Mouse (Mus musculus) intestine, embryonic 16.5 days (tissue): ENCODE measurements around the gene Slc43a1. TPM values are rescaled to one million over a fixed set of nuclear protein-coding genes. Genes with fewer than 3 reads are reported as not detected.

Experiments used
- ATAC-seq: fragments of 200-750 bp; cut with Nextera tagmentation; 2 replicates; pipeline ENCODE4 v1.8.0; 2017; ENCODE audit warnings: moderate TSS enrichment, moderate library complexity
- H3K27ac ChIP-seq: fragments of 300-500 bp; sonication (generic); 2 replicates; pipeline ENCODE4 v1.5.1; 2014; ENCODE audit warnings: mild to moderate bottlenecking, low read length
- H3K27me3 ChIP-seq: fragments of 300-500 bp; sonication (generic); replicated peaks from 2 replicates; pipeline ENCODE4 v1.6.1; 2014; ENCODE audit warnings: low read length, control low read depth, mixed read lengths; ENCODE audit not compliant: control insufficient read depth, insufficient read depth
- H3K36me3 ChIP-seq: fragments of 300-500 bp; sonication (generic); 2 replicates; pipeline ENCODE4 v1.6.1; 2014; ENCODE audit warnings: low read length, control low read depth; ENCODE audit not compliant: control insufficient read depth, insufficient read depth
- H3K4me1 ChIP-seq: fragments of 300-500 bp; sonication (generic); 2 replicates; pipeline ENCODE4 v1.6.1; 2014; ENCODE audit warnings: low read length, control low read depth, mixed read lengths; ENCODE audit not compliant: control insufficient read depth, insufficient read depth
- H3K4me2 ChIP-seq: fragments of 300-500 bp; sonication (generic); 2 replicates; pipeline ENCODE4 v1.6.1; 2014; ENCODE audit warnings: low read depth, low read length, control low read depth
- H3K4me3 ChIP-seq: fragments of 300-500 bp; sonication (generic); 2 replicates; pipeline ENCODE4 v1.5.1; 2014; ENCODE audit warnings: mild to moderate bottlenecking, low read length
- H3K9ac ChIP-seq: fragments of 300-500 bp; sonication (generic); 2 replicates; pipeline ENCODE4 v1.6.1; 2014; ENCODE audit warnings: low read depth, low read length
- H3K9me3 ChIP-seq: fragments of 300-500 bp; sonication (generic); 2 replicates; pipeline ENCODE4 v1.6.1; 2016; ENCODE audit warnings: low read length, control low read depth; ENCODE audit not compliant: control insufficient read depth
- WGBS: fragments of 180-500 bp; shearing (Covaris S2); extraction: QIAGEN DNeasy Blood & Tissue Kit; methylation state at CpG from one replicate; pipeline ENCODE4 v1.1.7; 2014; 5-methylcytosine and 5-hydroxymethylcytosine counted together
- polyA plus RNA-seq: library from polyadenylated mRNA; unstranded; fragments of >200 nt; fragmentation: Nextera tagmentation; extraction: Ambion mirVana; gene quantifications from 2 replicates; pipeline ENCODE4 v1.2.1, GENCODE M21; 2015

Slc43a1 gene
- polyA plus RNA-seq, 1 experiment from 2014 or later = 14.6 TPM

DNA sequence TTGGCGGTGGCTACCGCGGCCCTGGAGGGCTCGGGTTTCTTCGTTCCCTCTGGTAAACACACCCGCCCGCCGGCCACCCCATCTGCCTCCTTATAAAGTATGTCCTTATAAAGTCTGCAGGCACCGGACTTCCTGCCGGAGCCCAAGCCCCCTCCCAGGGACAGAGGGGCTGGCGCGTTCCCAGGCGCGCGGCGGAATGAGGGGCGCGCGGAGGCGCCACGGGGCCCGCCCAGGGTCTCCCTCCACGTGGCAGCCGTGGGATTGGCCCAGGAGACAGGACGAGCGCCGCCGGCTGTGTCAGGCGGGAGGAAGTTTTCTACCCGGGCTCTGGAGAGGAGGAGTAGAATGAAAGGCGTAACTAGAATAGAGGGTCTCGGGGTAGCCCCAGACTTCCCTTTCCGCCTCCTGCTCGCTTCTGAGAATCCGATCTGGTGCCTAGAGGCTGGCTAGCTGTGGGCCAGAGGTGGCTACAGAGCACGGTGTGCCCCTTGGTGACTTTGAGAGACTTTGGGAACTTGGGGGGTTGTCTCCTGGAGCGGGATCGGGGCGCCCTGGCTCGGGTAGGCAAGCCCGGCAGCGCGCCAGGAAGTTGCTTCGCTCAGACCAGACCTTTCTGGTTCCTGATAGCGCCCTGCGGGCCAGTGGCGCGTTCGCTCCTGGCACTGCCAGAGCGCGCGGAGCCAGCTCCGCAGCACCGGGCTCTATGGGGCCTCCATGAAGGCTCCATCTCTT is 1.5 kb downstream of the Slc43a1 start:
- Histone ChIP-seq H3K27me3 (no peaks in the 10 kb centered on the region), H3K9me3 (no peaks in the 10 kb centered on the region), H3K9ac (peak overlapping the region; percentile 86), H3K27ac (peak overlapping the region; percentile 83), H3K4me2 (peak overlapping the region; percentile 97), H3K4me1 (peaks cover 25% of the 10 kb centered on the region), H3K4me3 (peak overlapping the region; percentile 73), H3K36me3 (no peaks in the 10 kb centered on the region)
- ATAC-seq = peak; percentile 81
- WGBS = 0% methylated on average over 54 of the region's 54 CpGs

DNA sequence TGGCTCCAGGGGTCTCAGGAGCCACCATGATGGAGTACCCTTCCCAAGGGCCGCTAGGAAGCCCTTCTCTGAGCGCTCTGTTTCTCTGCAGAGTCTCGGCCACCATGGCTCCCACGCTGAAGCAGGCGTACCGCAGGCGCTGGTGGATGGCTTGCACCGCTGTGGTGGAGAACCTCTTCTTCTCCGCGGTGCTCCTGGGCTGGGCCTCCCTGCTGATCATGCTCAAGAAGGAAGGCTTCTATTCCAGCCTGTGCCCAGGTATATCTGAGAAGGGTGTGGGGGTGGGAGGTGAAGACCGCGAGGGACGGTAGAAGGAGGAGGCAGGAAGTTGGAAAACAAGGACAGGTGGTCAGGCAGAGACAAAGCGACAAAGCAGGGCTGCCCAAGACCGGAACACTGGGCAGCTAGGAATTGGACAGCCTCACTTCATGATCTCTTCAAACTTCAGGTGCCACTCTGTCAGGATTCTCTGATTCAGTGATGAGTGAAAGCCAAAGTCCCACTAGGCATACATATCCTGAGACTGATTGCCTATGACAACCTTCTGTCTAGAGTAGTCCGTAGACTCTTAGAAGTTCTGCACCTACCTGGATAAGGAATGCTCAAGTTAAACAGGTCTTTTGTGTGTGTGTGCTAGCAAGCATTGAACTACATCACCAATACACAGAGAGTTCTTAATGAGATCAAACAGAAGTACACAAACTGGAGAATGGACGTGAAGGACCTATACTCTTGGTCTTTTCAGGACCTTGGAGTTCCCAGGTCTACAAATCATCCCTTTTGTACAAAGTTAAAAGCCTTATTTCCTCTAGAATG is 2.3 kb downstream of the Slc43a1 start:
- peak overlapping the region; percentile 83 for H3K27ac ChIP-seq
- peak overlapping the region; percentile 86 for H3K9ac ChIP-seq
- no peaks in the 10 kb centered on the region for H3K9me3 ChIP-seq
- H3K4me3 ChIP-seq = peak overlapping the region; percentile 73
- no peaks in the 10 kb centered on the region for H3K36me3 ChIP-seq
- peak; percentile 23 for ATAC-seq
- H3K4me1 ChIP-seq = peaks cover 25% of the 10 kb centered on the region
- peak overlapping the region; percentile 97 for H3K4me2 ChIP-seq
- WGBS = 6% methylated on average over 17 of the region's 17 CpGs
- no peaks in the 10 kb centered on the region for H3K27me3 ChIP-seq

DNA sequence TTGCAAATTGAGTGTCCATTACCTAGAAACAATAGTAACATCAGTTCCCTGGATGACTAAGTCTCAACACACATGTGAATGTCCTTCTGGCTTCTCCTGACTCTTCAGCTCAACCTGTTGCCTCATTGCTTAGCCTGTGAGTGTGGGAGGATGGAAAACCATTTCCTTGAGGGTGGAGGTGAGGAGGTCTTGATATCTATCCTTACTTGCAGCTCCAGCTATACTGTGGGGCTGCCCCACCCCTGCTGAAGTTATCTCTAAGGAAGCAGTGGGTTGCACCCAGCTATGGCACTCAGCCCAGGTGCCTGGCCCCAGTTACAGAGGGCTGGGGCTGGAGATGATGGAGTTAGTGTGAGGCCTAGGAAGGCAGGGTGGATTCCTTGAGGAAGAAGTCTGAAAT is 3.3 kb downstream of the Slc43a1 start:
- ATAC-seq = peak; percentile 54

DNA sequence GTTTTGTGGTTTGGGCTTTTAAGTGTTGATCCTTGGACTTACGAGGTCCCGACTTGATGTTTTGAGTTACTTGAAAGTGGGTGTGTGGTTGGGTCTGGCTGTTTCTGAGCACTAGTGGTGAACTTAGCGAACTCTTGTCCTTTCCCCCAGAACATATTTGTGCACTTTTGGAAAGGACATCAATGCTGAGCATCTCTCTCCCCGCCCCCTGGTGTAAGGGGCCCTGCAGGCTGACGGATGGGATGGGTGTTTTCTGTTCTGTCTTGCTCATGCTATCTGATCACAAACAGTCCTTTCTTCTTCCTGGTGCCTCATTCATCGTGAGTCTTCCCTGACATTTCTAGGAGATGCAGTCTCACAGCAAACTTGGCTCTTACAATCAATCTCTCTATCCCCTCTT is 5.0 kb downstream of the Slc43a1 start:
- Histone ChIP-seq H3K9me3 (no peaks in the 10 kb centered on the region), H3K27ac (no peak overlapping the region), H3K4me2 (no peak overlapping the region), H3K36me3 (no peaks in the 10 kb centered on the region), H3K4me3 (no peak overlapping the region), H3K27me3 (no peaks in the 10 kb centered on the region), H3K9ac (no peak overlapping the region), H3K4me1 (peaks cover 23% of the 10 kb centered on the region)
- 77% methylated on average over 6 of the region's 6 CpGs for WGBS
- ATAC-seq = no peak

More for the DNA sequence above, 3.3 kb downstream of the Slc43a1 start:
- Histone ChIP-seq H3K4me2 (no peak overlapping the region), H3K9ac (no peak overlapping the region), H3K4me3 (no peak overlapping the region), H3K9me3 (no peaks in the 10 kb centered on the region), H3K27ac (no peak overlapping the region), H3K36me3 (no peaks in the 10 kb centered on the region), H3K4me1 (peaks cover 25% of the 10 kb centered on the region), H3K27me3 (no peaks in the 10 kb centered on the region)

DNA sequence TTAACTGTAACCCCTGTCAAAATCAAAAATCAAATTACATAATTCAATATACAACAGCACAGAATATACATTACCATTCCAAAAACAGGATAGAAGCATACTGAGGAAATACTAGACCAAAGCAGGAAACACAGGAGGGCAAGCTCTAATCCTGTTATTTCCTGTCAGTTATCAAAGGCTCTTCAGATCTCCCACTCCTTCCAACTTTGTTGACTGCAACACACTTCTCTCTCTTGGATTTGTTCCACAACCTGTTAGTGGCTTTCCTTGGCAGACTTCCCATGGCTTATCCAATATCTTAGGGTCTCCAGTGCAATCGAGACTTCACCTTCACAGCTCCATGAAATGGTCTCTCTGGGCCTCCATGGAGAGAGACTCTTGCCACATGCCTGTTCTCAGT is 6.6 kb downstream of the Slc43a1 start:
- H3K27ac ChIP-seq = no peak overlapping the region
- no peaks in the 10 kb centered on the region for H3K9me3 ChIP-seq
- ATAC-seq = no peak
- H3K27me3 ChIP-seq = no peaks in the 10 kb centered on the region
- H3K9ac ChIP-seq = no peak overlapping the region
- WGBS = 72% methylated on average over 1 of the region's 1 CpGs
- peaks cover 19% of the 10 kb centered on the region for H3K4me1 ChIP-seq
- 0 out of 2 replicates have a peak, but pooled peaks cover 2% of the 10 kb centered on the region for H3K36me3 ChIP-seq
- H3K4me2 ChIP-seq = no peak overlapping the region
- H3K4me3 ChIP-seq = no peak overlapping the region

DNA sequence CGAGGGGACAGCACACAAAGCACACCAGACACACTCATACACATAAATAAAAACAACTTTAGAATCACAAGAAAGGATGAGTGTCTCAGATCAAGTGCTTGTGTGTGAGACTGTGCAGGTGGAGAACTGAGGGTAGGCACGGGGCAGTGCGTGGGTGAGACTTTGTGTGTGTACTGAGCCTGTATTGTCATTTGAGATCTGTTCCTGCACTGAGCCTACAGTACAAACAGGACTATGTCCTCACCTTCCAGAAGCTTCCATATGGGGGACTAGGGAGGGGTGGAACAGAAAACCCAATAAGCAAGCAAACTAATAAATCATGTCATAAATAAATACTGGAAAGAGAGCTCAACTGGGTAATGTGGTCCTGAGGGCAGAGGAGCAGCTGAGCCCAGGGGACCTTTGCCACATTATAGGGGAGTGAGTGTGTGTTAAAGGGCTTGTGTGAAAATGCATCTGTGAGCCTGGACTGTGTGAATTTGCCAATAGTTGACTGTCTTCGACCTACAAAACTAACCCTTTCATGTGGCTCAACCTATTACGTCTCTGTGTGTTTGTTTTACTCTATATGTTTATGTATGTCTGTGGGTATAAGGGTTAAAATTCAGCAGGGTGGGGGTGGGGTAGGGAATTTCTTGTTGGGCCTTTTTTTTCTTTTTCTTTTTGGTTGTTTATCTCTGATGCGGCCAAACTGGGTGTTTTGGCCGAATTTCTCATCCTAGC is 11.9 kb downstream of the Slc43a1 start:
- Histone ChIP-seq H3K9ac (no peak overlapping the region), H3K27me3 (no peaks in the 10 kb centered on the region), H3K4me2 (peak overlapping the region; percentile 44; the same call in 1 of the 2 replicates), H3K27ac (peak overlapping the region; percentile 55), H3K4me3 (peak overlapping the region; percentile 27), H3K4me1 (peaks cover 9% of the 10 kb centered on the region; the same call in 1 of the 2 replicates), H3K36me3 (peaks cover 2% of the 10 kb centered on the region; the same call in 1 of the 2 replicates), H3K9me3 (no peaks in the 10 kb centered on the region)
- ATAC-seq = peak; percentile 33
- 50% methylated on average over 7 of the region's 7 CpGs for WGBS

DNA sequence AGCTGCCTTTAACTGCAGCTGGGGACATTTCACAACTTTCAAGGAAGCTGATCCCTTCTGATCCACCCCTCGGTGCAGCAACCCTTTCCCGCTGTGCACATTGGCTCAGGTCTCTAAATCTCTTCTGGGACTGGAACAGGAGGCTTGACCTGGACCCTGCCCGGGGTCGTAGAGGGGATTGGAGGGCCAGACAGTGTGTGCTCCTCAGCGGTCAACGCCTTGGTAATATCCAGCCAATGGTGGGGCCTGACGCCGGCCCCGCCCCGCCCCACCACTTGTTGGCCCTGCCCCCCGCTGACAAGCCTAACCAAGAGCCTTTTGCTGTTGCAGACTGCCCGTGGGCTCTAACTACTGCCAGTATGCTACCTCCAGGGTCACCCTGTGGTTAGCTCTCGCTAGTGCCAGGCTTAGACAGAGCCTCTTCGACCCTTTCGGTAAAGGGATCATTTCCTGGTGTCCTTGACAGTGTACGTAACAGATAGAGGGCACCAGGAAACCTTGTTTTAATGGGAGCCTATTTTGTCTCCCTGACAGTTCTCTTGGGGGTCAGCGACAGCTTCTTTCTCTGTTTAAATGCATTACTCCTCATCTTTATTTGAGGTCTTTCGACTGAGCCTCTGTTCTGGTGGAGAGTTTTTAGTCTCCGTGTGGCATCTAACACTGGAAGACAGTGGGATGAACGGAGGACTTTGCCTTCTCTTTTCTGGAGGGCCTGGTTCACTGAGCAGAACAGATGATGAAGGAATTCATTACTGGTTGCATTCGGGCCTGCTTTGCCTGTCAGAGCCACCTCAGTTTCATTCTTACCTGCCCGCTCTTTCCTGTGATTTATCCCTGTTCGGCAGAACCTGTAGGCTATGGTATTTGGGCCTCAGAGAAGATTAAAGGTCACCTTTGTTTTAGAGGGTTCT is 12.7 kb downstream of the Slc43a1 start:
- peaks cover 9% of the 10 kb centered on the region; the same call in 1 of the 2 replicates for H3K4me1 ChIP-seq
- 39% methylated on average over 23 of the region's 23 CpGs for WGBS
- H3K27ac ChIP-seq = peak overlapping the region; percentile 55
- H3K4me3 ChIP-seq = peak overlapping the region; percentile 27
- H3K9ac ChIP-seq = peak overlapping the region; percentile 35; the same call in 1 of the 2 replicates
- H3K9me3 ChIP-seq = no peaks in the 10 kb centered on the region
- no peaks in the 10 kb centered on the region for H3K27me3 ChIP-seq
- peak; percentile 91 for ATAC-seq
- peaks cover 2% of the 10 kb centered on the region; the same call in 1 of the 2 replicates for H3K36me3 ChIP-seq
- H3K4me2 ChIP-seq = peak overlapping the region; percentile 44

DNA sequence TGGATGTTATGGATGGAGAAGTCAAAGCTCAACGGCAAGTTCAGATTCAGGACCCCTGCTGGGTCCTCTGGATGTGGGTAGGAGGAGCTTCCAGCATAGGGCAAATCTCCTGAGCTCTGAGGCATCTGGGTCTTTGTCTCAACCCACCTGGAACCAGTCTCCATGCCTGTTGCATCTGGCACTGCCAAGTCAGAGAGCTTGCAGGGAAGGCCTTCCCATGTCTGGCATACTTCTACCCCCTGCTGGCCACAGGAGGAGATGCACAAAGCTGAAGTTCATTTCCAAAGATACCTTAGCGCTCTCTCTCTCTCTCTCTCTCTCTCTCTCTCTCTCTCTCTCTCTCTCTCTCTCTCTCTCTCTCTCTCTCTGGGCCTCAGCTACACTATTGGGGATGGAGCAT is 17.1 kb downstream of the Slc43a1 start:
- 61% methylated on average over 2 of the region's 2 CpGs for WGBS
- H3K9me3 ChIP-seq = no peaks in the 10 kb centered on the region
- H3K27ac ChIP-seq = no peak overlapping the region
- peaks cover 7% of the 10 kb centered on the region; the same call in 1 of the 2 replicates for H3K36me3 ChIP-seq
- no peak overlapping the region for H3K4me3 ChIP-seq
- H3K4me1 ChIP-seq = peaks cover 3% of the 10 kb centered on the region; the same call in 1 of the 2 replicates
- no peaks in the 10 kb centered on the region for H3K27me3 ChIP-seq
- ATAC-seq = peak; percentile 34; the same call in 1 of the 2 replicates
- H3K4me2 ChIP-seq = no peak overlapping the region
- H3K9ac ChIP-seq = no peak overlapping the region
